Mouse (Mus musculus): ENCODE results near the gene Cfap97d1. TPM values are rescaled to one million over a fixed set of nuclear protein-coding genes. Genes with fewer than 3 reads are reported as not detected.

The Cfap97d1 gene
- total RNA-seq, 2 experiments from 2014 or later = not detected

DNA sequence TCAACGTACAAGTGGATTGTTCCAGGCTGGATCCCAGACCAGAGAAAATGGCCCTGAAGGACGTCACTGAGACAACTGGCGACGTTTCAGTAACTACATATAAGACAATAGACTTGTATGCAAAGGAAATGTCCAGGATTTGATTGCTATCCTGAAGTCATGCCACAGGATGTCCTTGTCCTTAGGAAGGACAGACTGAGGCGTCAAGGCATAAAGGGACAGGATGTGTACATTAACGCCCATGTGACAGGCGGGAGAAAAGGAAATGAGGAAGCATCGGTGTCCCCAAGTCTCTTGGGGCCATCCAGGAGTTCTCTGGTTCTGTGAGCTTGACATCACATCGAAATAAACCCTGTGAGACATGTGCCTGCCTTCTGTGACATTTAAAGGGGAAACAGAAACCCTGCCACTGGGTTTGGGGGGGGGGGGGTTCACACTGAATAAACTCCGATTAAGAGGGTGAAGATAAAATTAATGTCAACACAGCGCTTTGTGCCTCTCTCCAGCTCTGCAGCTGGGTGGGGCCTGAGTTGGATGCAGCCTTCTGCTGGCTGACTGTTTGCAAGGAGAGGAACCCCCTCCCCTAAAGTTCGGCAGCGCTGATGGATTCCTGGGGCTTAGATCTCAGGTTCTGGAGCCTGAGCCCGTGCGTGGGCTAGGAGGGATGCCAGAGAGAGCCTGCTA, 25.0 kb downstream of the Cfap97d1 start:
- DNase-seq (ENCODE audit: low spot score in 2 of 2) = no peak

GRCm38 (mm10) chr11:102010140-102010539, 26.1 kb downstream of the Cfap97d1 start:
- no peak for DNase-seq (ENCODE audit: low spot score in 2 of 2)

DNA sequence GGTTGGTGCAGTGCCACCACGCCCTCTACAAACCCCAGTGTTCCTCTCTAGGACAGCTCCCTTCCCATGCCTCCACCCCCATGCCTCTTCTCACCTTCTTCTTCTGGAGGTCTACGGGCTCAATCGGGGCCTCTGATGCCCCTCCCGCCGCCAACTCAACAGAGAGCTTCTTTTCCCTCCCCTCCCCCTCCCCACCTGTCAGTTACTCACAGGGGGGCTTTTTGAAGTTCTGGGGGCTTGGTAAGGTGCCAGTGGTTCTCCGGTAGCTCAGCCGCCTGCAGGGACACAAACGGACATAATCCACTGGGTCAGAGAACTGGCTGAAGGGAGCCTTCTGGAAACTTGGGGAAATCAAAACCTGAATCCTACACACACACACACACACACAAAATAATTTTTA, 27.4 kb downstream of the Cfap97d1 start:
- no peak for DNase-seq (ENCODE audit: low spot score in 2 of 2)

- no peak for DNase-seq (ENCODE audit: low spot score in 2 of 2)
These were observed 29.1 kb downstream of the Cfap97d1 start for GRCm38 (mm10) chr11:102013201-102013600.

- no peak for DNase-seq (ENCODE audit: low spot score in 2 of 2)
These were observed 31.4 kb downstream of the Cfap97d1 start for GRCm38 (mm10) chr11:102015472-102015871.

DNA sequence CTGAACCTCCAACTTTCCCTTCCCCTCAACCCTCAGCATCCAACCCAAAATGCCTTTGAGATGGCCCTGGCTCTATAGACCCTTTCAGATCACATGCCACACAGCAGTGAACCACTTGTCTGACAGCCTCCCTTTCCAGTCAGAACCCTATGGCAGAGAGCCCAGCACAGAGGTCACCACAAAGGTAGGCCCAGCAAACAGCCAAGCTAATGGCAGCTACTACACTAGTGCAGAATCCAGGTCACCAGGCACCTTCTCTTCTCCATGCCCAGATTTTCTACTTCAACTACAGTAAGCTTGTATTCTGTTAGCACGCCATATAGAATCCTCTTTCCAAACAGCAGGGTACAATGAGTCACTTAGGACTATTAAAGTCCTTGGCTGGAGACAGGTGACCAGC, 32.1 kb downstream of the Cfap97d1 start:
- no peak for DNase-seq (ENCODE audit: low spot score in 2 of 2)

GRCm38 (mm10) chr11:102019736-102020135, 35.7 kb downstream of the Cfap97d1 start:
- DNase-seq (ENCODE audit: low spot score in 2 of 2) = no peak

GRCm38 (mm10) chr11:102021196-102021595, 37.1 kb downstream of the Cfap97d1 start:
- no peak for DNase-seq (ENCODE audit: low spot score in 2 of 2)

- DNase-seq (ENCODE audit: low spot score in 2 of 2) = no peak
These were observed 39.3 kb downstream of the Cfap97d1 start for GRCm38 (mm10) chr11:102023406-102023805.

DNA sequence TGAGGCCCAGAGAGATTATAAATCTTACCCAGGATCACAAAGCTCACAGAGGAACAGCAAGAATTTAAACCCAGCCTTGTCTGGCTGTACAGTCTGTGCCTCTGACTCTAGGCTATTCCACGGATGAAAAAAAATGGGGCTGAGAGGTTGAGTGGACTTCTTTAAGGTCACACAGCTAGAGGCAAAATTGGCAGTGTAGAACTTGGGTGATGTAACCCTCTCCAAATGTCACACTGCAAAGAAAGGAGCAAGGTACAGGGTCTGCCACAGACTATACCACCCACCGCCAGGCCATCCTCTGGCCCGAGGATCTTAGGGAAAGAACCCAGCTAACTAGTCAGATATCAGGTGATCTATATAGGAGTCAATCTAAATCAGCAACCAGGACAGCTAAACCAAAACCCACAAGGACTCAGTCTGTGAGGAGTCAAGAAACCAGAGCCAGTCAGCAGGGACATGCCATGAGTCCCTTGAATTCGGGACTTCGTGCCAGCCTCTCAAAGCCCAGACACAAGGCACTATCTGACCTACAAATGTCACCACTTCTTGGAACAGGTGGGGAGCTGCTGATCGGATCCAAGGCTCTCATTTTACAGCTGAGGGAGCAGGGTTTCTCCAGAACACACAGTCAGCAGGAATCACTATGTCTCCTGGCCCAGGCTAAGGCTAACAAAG, 40.1 kb downstream of the Cfap97d1 start:
- DNase-seq (ENCODE audit: low spot score in 2 of 2) = no peak

GRCm38 (mm10) chr11:102024875-102025274, 40.8 kb downstream of the Cfap97d1 start:
- no peak for DNase-seq (ENCODE audit: low spot score in 2 of 2)

DNA sequence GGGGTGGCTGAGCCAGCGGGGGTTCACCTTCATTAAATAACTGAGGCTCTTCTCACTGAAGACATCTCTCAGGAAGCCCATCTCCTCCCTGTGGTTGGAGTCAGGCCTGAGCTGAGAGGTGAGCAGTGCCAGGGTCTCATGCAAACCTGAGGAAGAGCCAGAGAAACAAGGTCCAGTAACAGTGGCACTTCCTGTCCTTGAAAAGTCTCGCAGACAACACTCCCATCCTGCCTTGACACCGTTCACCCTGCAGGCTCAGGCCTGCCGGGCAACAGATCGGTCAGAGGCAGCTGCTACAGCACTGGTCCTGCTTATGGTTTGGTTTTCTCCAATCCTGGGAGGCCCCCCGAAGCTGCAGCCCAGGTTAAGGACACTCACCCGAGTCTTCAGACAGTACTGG, 41.3 kb downstream of the Cfap97d1 start:
- no peak for DNase-seq (ENCODE audit: low spot score in 2 of 2)

GRCm38 (mm10) chr11:102025991-102026660, 42.0 kb downstream of the Cfap97d1 start:
- DNase-seq (ENCODE audit: low spot score in 2 of 2) = no peak

GRCm38 (mm10) chr11:102026694-102027360, 42.7 kb downstream of the Cfap97d1 start:
- DNase-seq (ENCODE audit: low spot score in 2 of 2) = peak; percentile 38 to 51

DNA sequence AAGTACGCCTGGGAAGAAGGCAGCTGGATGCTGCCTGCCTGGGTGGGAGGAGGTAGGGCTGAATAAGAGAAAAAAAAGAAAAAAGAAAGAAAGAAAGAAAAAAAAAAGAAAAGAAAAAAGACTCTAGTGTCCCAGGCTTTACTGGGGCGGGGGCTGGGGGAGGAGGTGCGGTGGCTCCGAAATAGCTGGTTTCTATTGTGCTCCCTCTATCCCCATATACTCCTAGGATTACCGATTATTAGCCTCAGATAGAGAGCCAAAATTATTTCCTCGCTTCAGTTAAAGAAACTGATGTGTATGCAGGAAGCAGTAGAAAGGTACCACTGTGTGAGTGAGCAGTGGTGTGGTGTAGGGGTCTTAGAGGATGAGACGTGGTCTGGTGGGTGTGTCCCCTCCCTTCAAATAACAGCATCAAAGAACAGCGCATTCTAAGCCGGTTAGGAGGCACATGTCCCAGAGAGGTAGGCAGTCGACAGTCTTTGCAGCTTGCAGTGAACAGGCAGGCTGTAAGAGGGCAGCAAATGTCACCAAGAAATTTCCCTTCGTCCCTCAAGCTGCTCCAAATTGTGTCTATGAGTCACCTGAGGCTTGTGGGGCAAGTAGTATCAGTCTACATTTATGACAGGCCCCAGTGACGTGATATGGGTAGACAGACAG, 43.4 kb downstream of the Cfap97d1 start:
- no peak for DNase-seq (ENCODE audit: low spot score in 2 of 2)

GRCm38 (mm10) chr11:102028087-102028816, 44.2 kb downstream of the Cfap97d1 start, which contains the start of gene Mpp3:
TSS of gene Mpp3 (minus strand) at chr11:102028461.
- DNase-seq (ENCODE audit: low spot score in 2 of 2) = no peak

DNA sequence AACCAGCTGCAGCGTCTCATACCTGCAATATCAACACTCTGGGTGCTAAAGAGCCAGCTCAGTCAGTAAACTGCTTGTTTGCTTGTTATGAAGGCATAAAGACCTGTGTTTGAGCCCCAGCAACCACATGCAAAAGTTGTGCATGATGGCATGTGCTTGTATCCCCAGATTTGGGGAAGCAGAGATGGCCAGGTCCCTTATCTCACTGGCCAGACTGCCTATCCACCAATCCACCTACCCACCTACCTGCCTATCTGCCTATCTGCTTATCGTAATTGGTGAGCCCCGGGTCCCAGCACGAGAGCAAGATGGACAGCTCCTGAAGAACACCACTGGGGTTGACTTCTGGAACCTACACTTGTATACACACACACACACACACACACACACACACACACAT, 45.2 kb downstream of the Cfap97d1 start:
- DNase-seq (ENCODE audit: low spot score in 2 of 2) = no peak

DNA sequence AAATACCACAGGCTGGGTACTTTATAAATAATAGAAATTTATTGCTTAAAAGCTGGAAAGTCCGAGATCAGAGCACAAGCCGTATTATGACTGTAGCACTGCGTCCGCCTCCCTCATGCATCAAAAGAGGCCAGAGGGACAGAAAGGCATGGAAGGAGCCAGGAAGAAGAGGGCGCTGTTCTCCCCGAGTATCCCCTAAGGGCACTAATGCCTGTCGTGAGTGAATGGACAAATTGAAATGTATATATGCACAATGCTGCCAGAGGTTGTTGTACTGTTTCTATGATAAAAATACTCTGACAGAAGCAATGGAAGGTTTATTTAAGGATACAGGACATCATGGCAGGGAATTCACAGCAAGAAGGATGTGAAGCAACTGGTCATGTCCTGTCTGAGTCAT, 45.9 kb downstream of the Cfap97d1 start:
- DNase-seq (ENCODE audit: low spot score in 2 of 2) = no peak

DNA sequence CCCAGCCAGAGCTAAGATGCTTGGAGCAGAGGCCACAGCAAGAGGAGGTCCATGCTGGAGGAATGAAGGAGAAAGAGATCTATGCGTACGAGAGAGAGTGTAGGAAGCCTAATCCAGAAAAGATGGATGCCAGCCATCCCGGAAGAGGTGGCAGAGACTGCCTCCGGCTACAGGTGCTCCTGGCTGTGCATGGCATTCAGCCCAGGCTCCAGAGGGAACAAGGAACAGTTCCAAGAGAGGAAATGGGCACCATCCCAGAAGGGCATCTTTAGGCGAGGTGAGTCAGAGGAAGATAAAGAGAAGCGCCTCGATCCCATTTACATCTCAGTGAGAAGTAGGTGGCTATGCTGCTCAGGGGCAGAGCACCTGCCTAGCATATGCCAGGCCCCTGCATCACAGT, 47.1 kb downstream of the Cfap97d1 start:
- DNase-seq (ENCODE audit: low spot score in 2 of 2) = no peak

- DNase-seq (ENCODE audit: low spot score in 2 of 2) = no peak
These were observed 49.0 kb downstream of the Cfap97d1 start for GRCm38 (mm10) chr11:102033055-102033591.
